Mouse (Mus musculus) heart, postnatal 0 days (tissue): ENCODE results near the gene Chrm3.

Source experiments
- CTCF ChIP-seq: IDR thresholded peaks from 2 replicates; pipeline ENCODE4 v1.5.1; 2016; ENCODE audit warnings: antibody characterized with exemption, control low read depth, low read depth
- EP300 ChIP-seq: IDR thresholded peaks from 2 replicates; pipeline ENCODE4 v1.6.1; 2016; ENCODE audit warnings: antibody characterized with exemption, low read depth

DNA sequence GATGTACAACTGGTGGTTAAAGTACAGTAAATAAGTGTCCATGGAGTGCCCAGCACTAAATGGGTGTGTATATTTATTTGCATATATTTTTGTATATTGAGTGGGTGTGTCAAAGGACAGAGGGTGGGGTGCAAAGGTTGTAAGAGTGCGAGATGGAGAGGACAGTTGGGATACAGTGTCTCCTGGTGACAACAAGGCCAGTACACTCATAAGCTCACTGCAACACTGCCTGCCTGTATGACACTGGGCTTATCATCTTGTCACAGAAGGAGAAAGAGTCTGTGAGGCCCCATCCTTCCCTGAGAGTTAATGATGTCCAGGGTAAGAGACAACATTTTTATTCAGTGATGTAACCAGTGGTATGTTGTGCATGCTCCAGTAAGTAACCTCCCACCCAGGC lies 439.5 kb downstream of the Chrm3 start:
- TF ChIP-seq EP300 (no peak), CTCF (no peak)
